Mouse (Mus musculus) liver, embryonic 15.5 days (tissue): ENCODE measurements around the gene Slc25a10. TPM values are rescaled to one million over a fixed set of nuclear protein-coding genes. Genes with fewer than 3 reads are reported as not detected.
"Not testable (repeated sequence)": the region's sequence is repeated elsewhere in the genome, so short reads cannot be mapped to it uniquely, and the experiment has no call there.

Experiments
- ATAC-seq: fragments of 200-750 bp; cut with Nextera tagmentation; 2 replicates; pipeline ENCODE4 v1.8.0; 2017; ENCODE audit warnings: moderate number of reproducible peaks, mild to moderate bottlenecking, moderate library complexity; ENCODE audit not compliant: insufficient read depth
- H3K27ac ChIP-seq: fragments of 300-500 bp; sonication (generic); replicated peaks from 2 replicates; pipeline ENCODE4 v1.5.1; 2015; ENCODE audit warnings: mild to moderate bottlenecking, inconsistent platforms
- H3K27me3 ChIP-seq: fragments of 300-500 bp; sonication (generic); 2 replicates; pipeline ENCODE4 v1.6.1; 2015; ENCODE audit warnings: mild to moderate bottlenecking, inconsistent platforms
- H3K36me3 ChIP-seq: fragments of 300-500 bp; sonication (generic); replicated peaks from 2 replicates; pipeline ENCODE4 v1.6.1; 2015; ENCODE audit warnings: moderate library complexity, mild to moderate bottlenecking, inconsistent platforms
- H3K4me1 ChIP-seq: fragments of 300-500 bp; sonication (generic); replicated peaks from 2 replicates; pipeline ENCODE4 v1.6.1; 2015; ENCODE audit warnings: inconsistent platforms
- H3K4me2 ChIP-seq: fragments of 300-500 bp; sonication (generic); 2 replicates; pipeline ENCODE4 v1.6.1; 2015; ENCODE audit warnings: moderate library complexity, mild to moderate bottlenecking, inconsistent platforms
- H3K4me3 ChIP-seq: fragments of 300-500 bp; sonication (generic); replicated peaks from 2 replicates; pipeline ENCODE4 v1.5.1; 2015; ENCODE audit warnings: mild to moderate bottlenecking, inconsistent platforms
- H3K9ac ChIP-seq: fragments of 300-500 bp; sonication (generic); 2 replicates; pipeline ENCODE4 v1.6.1; 2015; ENCODE audit warnings: moderate library complexity, mild to moderate bottlenecking, inconsistent platforms
- H3K9me3 ChIP-seq: fragments of 300-500 bp; sonication (generic); replicated peaks from 2 replicates; pipeline ENCODE4 v1.6.1; 2016; ENCODE audit warnings: inconsistent platforms
- WGBS: fragments of 180-500 bp; shearing (Covaris S2); methylation state at CpG from one replicate; pipeline ENCODE4 v1.1.7; 2015; ENCODE audit warnings: mixed read lengths; ENCODE audit not compliant: insufficient replicate concordance; 5-methylcytosine and 5-hydroxymethylcytosine counted together
- polyA plus RNA-seq: library from polyadenylated mRNA; unstranded; fragments of >200 nt; fragmentation: Nextera tagmentation; extraction: Ambion mirVana; gene quantifications from 2 replicates; pipeline ENCODE4 v1.2.1, GENCODE M21; 2015

The Slc25a10 gene
- polyA plus RNA-seq, 1 experiment from 2014 or later = 42.8 TPM

GRCm38 (mm10) chr11:120512790-120513453 lies 21.3 kb downstream of the Slc25a10 start:
- Histone ChIP-seq H3K9ac (no peak overlapping the region), H3K4me2 (no peak overlapping the region), H3K4me1 (peaks cover 43% of the 10 kb centered on the region), H3K27ac (no peak overlapping the region), H3K9me3 (no peaks in the 10 kb centered on the region), H3K27me3 (no peaks in the 10 kb centered on the region), H3K4me3 (no peak overlapping the region), H3K36me3 (no peaks in the 10 kb centered on the region)
- ATAC-seq = no peak
- WGBS = 69% methylated on average over 6 of the region's 6 CpGs

GRCm38 (mm10) chr11:120514262-120514661 lies 22.6 kb downstream of the Slc25a10 start:
- WGBS = 75% methylated on average over 2 of the region's 2 CpGs
- not testable (repeated sequence) for H3K9me3 ChIP-seq, H3K4me3 ChIP-seq

GRCm38 (mm10) chr11:120515611-120516010 lies 24.0 kb downstream of the Slc25a10 start:
- Histone ChIP-seq H3K36me3 (no peaks in the 10 kb centered on the region), H3K9ac (no peak overlapping the region), H3K27me3 (no peaks in the 10 kb centered on the region), H3K4me1 (peaks cover 51% of the 10 kb centered on the region), H3K27ac (no peak overlapping the region), H3K4me2 (no peak overlapping the region), H3K4me3 (no peak overlapping the region), H3K9me3 (no peaks in the 10 kb centered on the region)
- ATAC-seq = peak; percentile 32; the same call in 1 of the 2 replicates
- WGBS = 18% methylated on average over 17 of the region's 17 CpGs

More at GRCm38 (mm10) chr11:120514262-120514661, 22.6 kb downstream of the Slc25a10 start:
- H3K4me2 ChIP-seq, H3K27ac ChIP-seq, ATAC-seq, H3K27me3 ChIP-seq, H3K9ac ChIP-seq, H3K36me3 ChIP-seq: not testable (repeated sequence)
- peaks cover 50% of the 10 kb centered on the region for H3K4me1 ChIP-seq

- no peaks in the 10 kb centered on the region for H3K27me3 ChIP-seq
- no peak for ATAC-seq
- H3K27ac ChIP-seq = no peak overlapping the region
- H3K36me3 ChIP-seq = no peaks in the 10 kb centered on the region
- H3K9me3 ChIP-seq = no peaks in the 10 kb centered on the region
- H3K4me3 ChIP-seq = no peak overlapping the region
- no peak overlapping the region for H3K9ac ChIP-seq
- 57% methylated on average over 4 of the region's 4 CpGs for WGBS
- H3K4me2 ChIP-seq = no peak overlapping the region
- peaks cover 49% of the 10 kb centered on the region for H3K4me1 ChIP-seq
These were observed 25.5 kb downstream of the Slc25a10 start for GRCm38 (mm10) chr11:120517147-120517546.

GRCm38 (mm10) chr11:120518027-120518426 lies 26.4 kb downstream of the Slc25a10 start:
- ATAC-seq = no peak
- Histone ChIP-seq H3K4me3 (no peak overlapping the region), H3K4me1 (peaks cover 49% of the 10 kb centered on the region), H3K9me3 (no peaks in the 10 kb centered on the region), H3K27ac (peak overlapping the region; percentile 53; the same call in 1 of the 2 replicates), H3K9ac (no peak overlapping the region), H3K27me3 (no peaks in the 10 kb centered on the region), H3K36me3 (no peaks in the 10 kb centered on the region), H3K4me2 (0 out of 2 replicates have a peak overlapping the region, but pooled peaks have one; percentile 10)
- WGBS = 35% methylated on average over 6 of the region's 6 CpGs

GRCm38 (mm10) chr11:120518558-120518957 lies 26.9 kb downstream of the Slc25a10 start:
- no peaks in the 10 kb centered on the region for H3K27me3 ChIP-seq
- WGBS = 39% methylated on average over 6 of the region's 6 CpGs
- ATAC-seq = peak; percentile 17; the same call in 1 of the 2 replicates
- peak overlapping the region; percentile 53; the same call in 1 of the 2 replicates for H3K27ac ChIP-seq
- no peaks in the 10 kb centered on the region for H3K36me3 ChIP-seq
- no peak overlapping the region for H3K4me3 ChIP-seq
- H3K4me1 ChIP-seq = peaks cover 49% of the 10 kb centered on the region
- H3K4me2 ChIP-seq = no peak overlapping the region; the same call in 1 of the 2 replicates
- no peaks in the 10 kb centered on the region for H3K9me3 ChIP-seq
- no peak overlapping the region for H3K9ac ChIP-seq

- Histone ChIP-seq H3K4me1 (peaks cover 49% of the 10 kb centered on the region), H3K4me3 (no peak overlapping the region), H3K9ac (no peak overlapping the region), H3K36me3 (no peaks in the 10 kb centered on the region), H3K9me3 (no peaks in the 10 kb centered on the region), H3K27me3 (no peaks in the 10 kb centered on the region), H3K4me2 (peak overlapping the region; percentile 20), H3K27ac (0 out of 2 replicates have a peak overlapping the region, but pooled peaks have one; percentile 24)
- ATAC-seq = no peak
- 33% methylated on average over 9 of the region's 9 CpGs for WGBS
These were observed 28.1 kb downstream of the Slc25a10 start for GRCm38 (mm10) chr11:120519738-120520137.

- peak overlapping the region; percentile 44 for H3K4me2 ChIP-seq
- no peak overlapping the region for H3K4me3 ChIP-seq
- no peaks in the 10 kb centered on the region for H3K27me3 ChIP-seq
- no peaks in the 10 kb centered on the region for H3K9me3 ChIP-seq
- H3K36me3 ChIP-seq = no peaks in the 10 kb centered on the region
- 61% methylated on average over 9 of the region's 9 CpGs for WGBS
- peak overlapping the region; percentile 77 for H3K27ac ChIP-seq
- peaks cover 46% of the 10 kb centered on the region for H3K4me1 ChIP-seq
- peak; percentile 9; the same call in 1 of the 2 replicates for ATAC-seq
- no peak overlapping the region for H3K9ac ChIP-seq
These were observed 28.9 kb downstream of the Slc25a10 start for GRCm38 (mm10) chr11:120520498-120520897.

- Histone ChIP-seq H3K9ac (no peak overlapping the region), H3K36me3 (no peaks in the 10 kb centered on the region), H3K27ac (peak overlapping the region; percentile 77), H3K4me3 (no peak overlapping the region), H3K4me1 (peaks cover 40% of the 10 kb centered on the region), H3K9me3 (no peaks in the 10 kb centered on the region), H3K4me2 (peak overlapping the region; percentile 44), H3K27me3 (no peaks in the 10 kb centered on the region)
- WGBS = 36% methylated on average over 5 of the region's 5 CpGs
- peak; percentile 81 for ATAC-seq
These were observed 29.4 kb downstream of the Slc25a10 start for GRCm38 (mm10) chr11:120520967-120521540.

GRCm38 (mm10) chr11:120522581-120522980 lies 30.9 kb downstream of the Slc25a10 start:
- H3K36me3 ChIP-seq = no peaks in the 10 kb centered on the region
- no peak overlapping the region for H3K4me2 ChIP-seq
- no peak overlapping the region for H3K4me3 ChIP-seq
- 0 out of 2 replicates have a peak, but pooled peaks cover 3% of the 10 kb centered on the region for H3K27me3 ChIP-seq
- WGBS = 65% methylated on average over 8 of the region's 8 CpGs
- H3K9me3 ChIP-seq = no peaks in the 10 kb centered on the region
- H3K4me1 ChIP-seq = peaks cover 41% of the 10 kb centered on the region
- no peak overlapping the region for H3K9ac ChIP-seq
- no peak for ATAC-seq
- no peak overlapping the region for H3K27ac ChIP-seq

GRCm38 (mm10) chr11:120525959-120526358 lies 34.3 kb downstream of the Slc25a10 start:
- Histone ChIP-seq H3K9me3 (no peaks in the 10 kb centered on the region), H3K27ac (no peak overlapping the region), H3K4me1 (peaks cover 35% of the 10 kb centered on the region), H3K9ac (no peak overlapping the region), H3K4me3 (no peak overlapping the region), H3K27me3 (peaks cover 37% of the 10 kb centered on the region), H3K36me3 (no peaks in the 10 kb centered on the region), H3K4me2 (no peak overlapping the region)
- no peak for ATAC-seq
- 61% methylated on average over 2 of the region's 2 CpGs for WGBS
